Mouse (Mus musculus) lung, postnatal 0 days (tissue): Measurements from ENCODE around the gene Gpr176.

Source experiments
- CTCF ChIP-seq: IDR thresholded peaks from 2 replicates; pipeline ENCODE4 v1.5.1; 2016; ENCODE audit warnings: antibody characterized with exemption, mild to moderate bottlenecking
- EP300 ChIP-seq: IDR thresholded peaks from 2 replicates; pipeline ENCODE4 v1.6.1; 2016; ENCODE audit warnings: antibody characterized with exemption, mild to moderate bottlenecking, control low read depth

DNA sequence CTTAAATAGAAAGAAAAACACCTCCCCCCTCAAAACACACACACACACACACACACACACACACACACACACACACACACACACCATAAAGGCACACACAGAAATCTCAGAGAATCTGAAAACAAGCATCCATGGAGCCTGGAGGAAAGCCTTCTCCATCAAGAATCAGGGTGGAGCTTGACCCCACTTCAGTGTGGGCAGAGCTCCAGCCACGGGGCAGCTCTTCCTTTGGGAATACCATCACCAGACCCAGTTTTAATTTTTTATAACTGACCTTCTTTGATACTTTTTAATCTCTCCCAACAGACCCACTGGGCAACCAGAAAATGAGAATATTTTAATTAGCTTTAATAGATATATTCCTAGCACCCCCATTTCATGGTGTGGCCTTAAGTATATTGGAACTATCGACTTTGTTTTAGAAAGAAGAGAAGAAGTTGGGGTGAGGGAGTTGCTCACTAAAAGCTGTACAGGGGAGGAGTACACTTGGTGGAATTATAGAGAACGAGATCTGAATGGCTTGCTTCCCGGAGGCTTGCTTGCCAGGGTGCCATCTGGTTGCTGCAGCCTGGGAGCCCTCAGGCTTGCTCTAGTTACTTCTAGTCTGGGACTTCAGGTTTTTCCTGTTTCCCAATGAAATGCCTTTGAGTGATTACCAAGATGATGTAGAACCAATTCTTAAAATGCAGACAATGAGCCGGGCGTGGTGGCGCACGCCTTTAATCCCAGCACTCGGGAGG is 84.7 kb downstream of the Gpr176 start:
- TF ChIP-seq CTCF: no peak
- TF ChIP-seq EP300: no peak
